Comparison of ENCODE assay signal across 8 mouse cellular contexts in the genomic region with DNA sequence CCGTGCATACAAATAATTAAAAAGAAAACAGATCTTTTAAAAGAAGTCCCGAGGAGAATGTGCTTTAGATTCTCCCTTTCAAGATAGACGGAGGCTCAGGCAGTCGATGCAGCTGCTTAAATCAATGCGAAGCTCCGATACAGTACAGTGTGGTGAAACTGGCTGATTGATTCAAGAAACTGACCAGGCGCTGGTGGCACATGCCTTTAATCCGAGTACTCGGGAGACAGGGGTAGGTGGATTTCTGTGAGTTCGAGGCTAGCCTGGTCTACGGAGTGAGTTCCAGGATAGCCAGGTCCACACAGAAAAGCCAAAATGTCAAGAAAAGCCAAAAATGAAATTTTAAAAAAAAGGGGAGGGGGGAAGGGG. TPM values are rescaled to one million over a fixed set of nuclear protein-coding genes. Genes with fewer than 3 reads are reported as not detected.
DNase-seq lines count a peak whose midpoint lies in the region; ATAC-seq and TF ChIP-seq lines count a peak whose summit lies in the region.

No protein-coding gene starts in this region.

- no peaks in the 10 kb centered on the region for H3K27me3 ChIP-seq in lung, postnatal 0 days (replicated peaks; ENCODE audit: insufficient read depth, low read length)
- no peaks in the 10 kb centered on the region for H3K27me3 ChIP-seq in heart, postnatal 0 days (ENCODE audit: control insufficient read depth, insufficient read depth, low read length)

- WGBS in lung, postnatal 0 days, result 29% methylated on average over 11 of the region's 11 CpGs
- WGBS in heart, postnatal 0 days, result 28% methylated on average over 11 of the region's 11 CpGs

- H3K9ac ChIP-seq in lung, postnatal 0 days (replicated peaks; ENCODE audit: low read depth), result no peak overlapping the region
- H3K9ac ChIP-seq in heart, postnatal 0 days (replicated peaks; ENCODE audit: low read depth, low read length), result peak overlapping the region; percentile 56

- H3K27ac ChIP-seq in lung, postnatal 0 days (ENCODE audit: low read length), result no peak overlapping the region
- no peak overlapping the region; the same call in 1 of the 2 replicates for H3K27ac ChIP-seq in heart, postnatal 0 days (ENCODE audit: low read depth)

- H3K4me2 ChIP-seq in lung, postnatal 0 days (replicated peaks; ENCODE audit: low read depth, low read length), result peak overlapping the region; percentile 55
- peak overlapping the region; percentile 80 for H3K4me2 ChIP-seq in heart, postnatal 0 days (ENCODE audit: low read depth, low read length)

- H3K36me3 ChIP-seq in lung, postnatal 0 days (ENCODE audit: insufficient read depth, low read length), result no peaks in the 10 kb centered on the region
- no peaks in the 10 kb centered on the region for H3K36me3 ChIP-seq in heart, postnatal 0 days (replicated peaks; ENCODE audit: control insufficient read depth, insufficient read depth, low read length)

- DNase-seq in adrenal gland, postnatal 25 days, result peak; percentile 5
- no peak for DNase-seq in adrenal gland, postnatal 4 days (ENCODE audit: low spot score in 2 of 2)
- no peak for DNase-seq in lung, postnatal 0 days (ENCODE audit: low spot score)
- DNase-seq in lung, postnatal 25 days (ENCODE audit: low spot score), result no peak
- DNase-seq in heart, postnatal 0 days (ENCODE audit: low spot score), result no peak
- DNase-seq in Muller cell, postnatal 12 days (ENCODE audit: inconsistent ontology term), result no peak
- no peak for DNase-seq in spleen, postnatal 14 days (ENCODE audit: low spot score in 2 of 2)

- peak overlapping the region; percentile 33 for H3K4me3 ChIP-seq in lung, postnatal 0 days (ENCODE audit: low read depth, low read length)
- H3K4me3 ChIP-seq in heart, postnatal 0 days (ENCODE audit: low read depth, low read length), result peak overlapping the region; percentile 56

- TF ChIP-seq CTCF in lung, postnatal 0 days (IDR thresholded peaks at IDR 0.05), result no peak
- TF ChIP-seq CTCF in heart, postnatal 0 days (IDR thresholded peaks at IDR 0.05; ENCODE audit: low read depth), result no peak

- ATAC-seq in lung, postnatal 0 days, result no peak
- ATAC-seq in heart, postnatal 0 days (ENCODE audit: insufficient read depth, low read depth), result peak; percentile 49; the same call in 1 of the 2 replicates
- 0 out of 2 replicates have a peak, but pooled peaks have one; percentile 47 for ATAC-seq in megakaryocyte-erythroid progenitor cell, adult 5-6 weeks (replicated peaks; ENCODE audit: low FRiP score, low TSS enrichment, poor library complexity, severe bottlenecking)

- no peaks in the 10 kb centered on the region for H3K4me1 ChIP-seq in lung, postnatal 0 days (ENCODE audit: insufficient read depth, low read depth, low read length)
- H3K4me1 ChIP-seq in heart, postnatal 0 days (ENCODE audit: control insufficient read depth, insufficient read depth), result no peaks in the 10 kb centered on the region

- no peaks in the 10 kb centered on the region for H3K9me3 ChIP-seq in lung, postnatal 0 days (ENCODE audit: low read length)
- H3K9me3 ChIP-seq in heart, postnatal 0 days (replicated peaks; ENCODE audit: control insufficient read depth, low read length), result no peaks in the 10 kb centered on the region

- TF ChIP-seq EP300 in lung, postnatal 0 days (IDR thresholded peaks at IDR 0.05), result no peak
- no peak for TF ChIP-seq EP300 in heart, postnatal 0 days (IDR thresholded peaks at IDR 0.05; ENCODE audit: low read depth)

RNA-seq across cellular contexts. Expression of a gene that starts 31.7 kb away (rescaled TPM):
- 2.5 and 2.9 TPM in 2 replicates for total RNA-seq in adrenal gland, postnatal 25 days (2021)
- 1 to 10 TPM; 4.8 to 7.7 TPM for total RNA-seq in adrenal gland, postnatal 4 days (2021)
- polyA plus RNA-seq in lung, postnatal 0 days (2015; fragmentation: Nextera tagmentation; extraction: Ambion mirVana), result 51.9 and 53.1 TPM in 2 replicates
- total RNA-seq in heart, postnatal 0 days (2014; rRNA removed; ENCODE audit: low replicate concordance), result 10.1 and 12.7 TPM in 2 replicates
- polyA plus RNA-seq in heart, postnatal 0 days (2015; fragmentation: Nextera tagmentation; extraction: Ambion mirVana), result 4.1 and 4.4 TPM in 2 replicates
- not detected in 2 replicates for total RNA-seq in megakaryocyte-erythroid progenitor cell, adult 5-6 weeks (2014; fragmentation: Nextera tagmentation)
- not detected in 2 replicates for total RNA-seq in megakaryocyte-erythroid progenitor cell, adult 5-6 weeks (2017)

RNA-seq across cellular contexts. Expression of a gene that starts 49.0 kb away (rescaled TPM):
- total RNA-seq in adrenal gland, postnatal 25 days (2021), result 4.3 and 8.9 TPM in 2 replicates
- total RNA-seq in adrenal gland, postnatal 4 days (2021), result 1 to 10 TPM in 1 of 2 experiments, under 1 TPM in 1; 0.14 to 1.2 TPM
- polyA plus RNA-seq in lung, postnatal 0 days (2015; fragmentation: Nextera tagmentation; extraction: Ambion mirVana), result 8.3 and 11.8 TPM in 2 replicates
- not detected in 2 replicates for total RNA-seq in heart, postnatal 0 days (2014; rRNA removed; ENCODE audit: low replicate concordance)
- polyA plus RNA-seq in heart, postnatal 0 days (2015; fragmentation: Nextera tagmentation; extraction: Ambion mirVana), result 0.08 and 0.45 TPM in 2 replicates
- total RNA-seq in megakaryocyte-erythroid progenitor cell, adult 5-6 weeks (2014; fragmentation: Nextera tagmentation), result not detected in 2 replicates
- not detected in 2 replicates for total RNA-seq in megakaryocyte-erythroid progenitor cell, adult 5-6 weeks (2017)

RNA-seq across cellular contexts. Expression of a gene that starts 59.9 kb away (rescaled TPM):
- total RNA-seq in adrenal gland, postnatal 25 days (2021), result 27.4 and 32.1 TPM in 2 replicates
- total RNA-seq in adrenal gland, postnatal 4 days (2021), result 100 to 1,000 TPM; 100 to 102 TPM
- polyA plus RNA-seq in lung, postnatal 0 days (2015; fragmentation: Nextera tagmentation; extraction: Ambion mirVana), result 74.6 and 81.6 TPM in 2 replicates
- 56.5 and 63.8 TPM in 2 replicates for total RNA-seq in heart, postnatal 0 days (2014; rRNA removed; ENCODE audit: low replicate concordance)
- 32.1 and 33.3 TPM in 2 replicates for polyA plus RNA-seq in heart, postnatal 0 days (2015; fragmentation: Nextera tagmentation; extraction: Ambion mirVana)
- 0.68 and 1.0 TPM in 2 replicates for total RNA-seq in megakaryocyte-erythroid progenitor cell, adult 5-6 weeks (2014; fragmentation: Nextera tagmentation)
- 0.70 and 1.4 TPM in 2 replicates for total RNA-seq in megakaryocyte-erythroid progenitor cell, adult 5-6 weeks (2017)

Comparison
In these comparisons a context has a peak if more than half of its experiments do, and no peak if none do; other contexts are left out.
1. RNA of a gene that starts 59.9 kb away (total RNA-seq): 100 to 102 TPM in adrenal gland, postnatal 4 days, 56.5 to 63.8 TPM in heart, postnatal 0 days and 27.4 to 32.1 TPM in adrenal gland, postnatal 25 days; 0.68 to 1.4 TPM in megakaryocyte-erythroid progenitor cell, adult 5-6 weeks; every median in the first group is over 10 times any median in the second.